Comparison of ENCODE assay signal across 9 mouse cellular contexts in the genomic region with DNA sequence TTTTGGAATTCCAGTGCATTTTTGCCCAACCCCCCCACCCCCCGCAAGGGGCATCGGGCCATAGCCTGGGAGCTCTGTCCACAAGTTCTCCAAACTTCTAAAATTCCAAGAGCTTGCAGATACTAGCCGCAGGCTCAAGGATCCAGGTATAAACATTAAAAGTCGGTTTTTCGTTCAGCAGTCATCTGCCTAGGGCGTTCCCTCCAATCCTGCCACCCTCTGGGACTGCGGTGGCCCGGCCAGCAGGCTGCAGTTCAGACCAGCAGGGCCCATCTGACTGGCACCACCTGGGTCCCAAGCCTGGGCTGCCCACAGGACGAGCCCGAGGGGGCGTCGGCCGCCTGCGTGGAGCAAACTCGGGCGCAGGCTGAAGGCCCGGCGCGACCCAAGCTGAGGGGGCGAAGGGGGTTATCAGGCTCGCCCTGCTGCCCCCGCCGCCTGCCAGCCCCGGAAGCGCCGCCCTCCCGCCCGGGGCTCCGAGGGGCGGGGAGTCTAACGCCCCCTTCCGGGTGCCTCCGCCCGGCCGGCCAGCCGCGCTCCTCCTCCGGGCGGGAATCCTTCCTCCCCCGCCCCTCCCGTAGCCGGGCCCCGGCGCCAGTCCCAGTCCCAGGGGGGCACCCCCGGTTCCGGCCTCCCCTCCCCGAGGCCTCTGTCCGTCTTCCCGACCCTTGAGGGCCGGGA. TPM values are rescaled to one million over a fixed set of nuclear protein-coding genes. Genes with fewer than 3 reads are reported as not detected.
A peak's percentile ranks its signal among the peaks of the same experiment; 100 is the strongest.
DNase-seq lines count a peak whose midpoint lies in the region; ATAC-seq and TF ChIP-seq lines count a peak whose summit lies in the region.
"Had no signal": no experiment of that assay in that cellular context is flagged by ENCODE, and none has a peak within 500 bp of the region (broad histone marks: within the 10 kb centered on the region; RNA-seq: fewer than 3 reads in every experiment).

No protein-coding gene starts in this region.

- no peaks in the 10 kb centered on the region for H3K9me3 ChIP-seq in heart, embryonic 12.5 days (replicated peaks)
- no peaks in the 10 kb centered on the region for H3K9me3 ChIP-seq in lung, embryonic 15.5 days

- no peaks in the 10 kb centered on the region for H3K36me3 ChIP-seq in heart, embryonic 12.5 days
- H3K36me3 ChIP-seq in lung, embryonic 15.5 days, result no peaks in the 10 kb centered on the region

- peak overlapping the region; percentile 86 for H3K4me2 ChIP-seq in heart, embryonic 12.5 days
- peak overlapping the region; percentile 62 for H3K4me2 ChIP-seq in lung, embryonic 15.5 days

- H3K27ac ChIP-seq in bone marrow, adult 2 months (ENCODE audit: control insufficient read depth, insufficient read depth, low read depth, low read length, poor library complexity), result peak overlapping the region; percentile 98
- peak overlapping the region; percentile 88 for H3K27ac ChIP-seq in heart, embryonic 12.5 days (ENCODE audit: poor library complexity, severe bottlenecking)
- peak overlapping the region; percentile 95 for H3K27ac ChIP-seq in lung, embryonic 15.5 days

- ATAC-seq in erythroblast, adult 5-6 weeks (replicated peaks; ENCODE audit: low FRiP score, poor library complexity, severe bottlenecking), result peak; percentile 38
- ATAC-seq in heart, embryonic 12.5 days (ENCODE audit: insufficient number of reproducible peaks, low FRiP score), result peak; percentile 85
- ATAC-seq in lung, embryonic 15.5 days (ENCODE audit: borderline replicate concordance, extremely low read depth, low FRiP score, low TSS enrichment), result peak; percentile 73

- peak; percentile 62 for DNase-seq in ES-CJ7 (ENCODE audit: low read depth, low spot score)
- DNase-seq in kidney, postnatal 10 days, result peak; percentile 93
- DNase-seq in retina, adult 2 months (ENCODE audit: low read depth, low spot score), result peak; percentile 76
- DNase-seq in urinary bladder, adult 18-20 months (ENCODE audit: low spot score in 2 of 2), result peak; percentile 77 to 89

- peak overlapping the region; percentile 94 for H3K4me3 ChIP-seq in bone marrow, adult 2 months (replicated peaks; ENCODE audit: control insufficient read depth, low read depth, low read length)
- H3K4me3 ChIP-seq in heart, embryonic 12.5 days, result peak overlapping the region; percentile 92
- H3K4me3 ChIP-seq in lung, embryonic 15.5 days, result peak overlapping the region; percentile 84

- WGBS in bone marrow, adult 2 months, result under 1% methylated on average over 48 of the region's 50 CpGs
- WGBS in heart, embryonic 12.5 days, result under 1% methylated on average over 47 of the region's 50 CpGs
- WGBS in lung, embryonic 15.5 days, result under 1% methylated on average over 50 of the region's 50 CpGs

- peaks cover 12% of the 10 kb centered on the region for H3K27me3 ChIP-seq in heart, embryonic 12.5 days (replicated peaks)
- no peaks in the 10 kb centered on the region for H3K27me3 ChIP-seq in lung, embryonic 15.5 days

- peaks cover 11% of the 10 kb centered on the region for H3K4me1 ChIP-seq in bone marrow, adult 2 months (ENCODE audit: control insufficient read depth, insufficient read depth, low read length)
- peaks cover 37% of the 10 kb centered on the region for H3K4me1 ChIP-seq in heart, embryonic 12.5 days (replicated peaks)
- peaks cover 27% of the 10 kb centered on the region for H3K4me1 ChIP-seq in lung, embryonic 15.5 days

- 0 out of 2 replicates have a peak, but pooled peaks have one; percentile 49 for TF ChIP-seq POLR2A in bone marrow, adult 2 months (IDR thresholded peaks at IDR 0.05; ENCODE audit: borderline replicate concordance, control insufficient read depth, low read depth, low read length)

- TF ChIP-seq CTCF in bone marrow, adult 2 months (IDR thresholded peaks at IDR 0.05; ENCODE audit: control insufficient read depth, insufficient read depth, low read length), result no peak

- peak overlapping the region; percentile 97 for H3K9ac ChIP-seq in heart, embryonic 12.5 days
- peak overlapping the region; percentile 95 for H3K9ac ChIP-seq in lung, embryonic 15.5 days

RNA-seq across cellular contexts. Expression of a gene that starts 5.7 kb away (rescaled TPM):
- polyA plus RNA-seq in bone marrow, adult 2 months (2011; ENCODE audit: insufficient read depth, insufficient read length, low replicate concordance, missing spikeins), result 14.6 and 16.9 TPM in 2 replicates
- total RNA-seq in erythroblast, adult 5-6 weeks (2015; ENCODE audit: low replicate concordance), result 16.1 and 17.1 TPM in 2 replicates
- total RNA-seq in erythroblast, adult 5-6 weeks (2017; ENCODE audit: low replicate concordance), result 4.4 and 6.1 TPM in 2 replicates
- polyA plus RNA-seq in heart, embryonic 12.5 days (2016; fragmentation: Nextera tagmentation; extraction: Ambion mirVana), result 18.0 and 19.9 TPM in 2 replicates
- 15.7 and 17.9 TPM in 2 replicates for polyA plus RNA-seq in lung, embryonic 15.5 days (2015; fragmentation: Nextera tagmentation; extraction: Ambion mirVana)

RNA-seq across cellular contexts. Expression of a gene that starts 33.3 kb away (rescaled TPM):
- 65.6 and 132 TPM in 2 replicates for polyA plus RNA-seq in bone marrow, adult 2 months (2011; ENCODE audit: insufficient read depth, insufficient read length, low replicate concordance, missing spikeins)
- total RNA-seq in erythroblast, adult 5-6 weeks (2015; ENCODE audit: low replicate concordance), result 231 and 288 TPM in 2 replicates
- 381 and 405 TPM in 2 replicates for total RNA-seq in erythroblast, adult 5-6 weeks (2017; ENCODE audit: low replicate concordance)
- 37.7 and 40.5 TPM in 2 replicates for polyA plus RNA-seq in heart, embryonic 12.5 days (2016; fragmentation: Nextera tagmentation; extraction: Ambion mirVana)
- polyA plus RNA-seq in lung, embryonic 15.5 days (2015; fragmentation: Nextera tagmentation; extraction: Ambion mirVana), result 30.4 and 34.3 TPM in 2 replicates

RNA-seq across cellular contexts. Expression of a gene that starts 36.1 kb away (rescaled TPM):
- 1.00 TPM in 1 of 2 replicates, not detected in the other for polyA plus RNA-seq in bone marrow, adult 2 months (2011; ENCODE audit: insufficient read depth, insufficient read length, low replicate concordance, missing spikeins)
- total RNA-seq in erythroblast, adult 5-6 weeks (2015; ENCODE audit: low replicate concordance), result not detected in 2 replicates
- not detected in 2 replicates for total RNA-seq in erythroblast, adult 5-6 weeks (2017; ENCODE audit: low replicate concordance)
- polyA plus RNA-seq in heart, embryonic 12.5 days (2016; fragmentation: Nextera tagmentation; extraction: Ambion mirVana), result 0.22 and 0.45 TPM in 2 replicates
- polyA plus RNA-seq in lung, embryonic 15.5 days (2015; fragmentation: Nextera tagmentation; extraction: Ambion mirVana), result 0.72 and 0.98 TPM in 2 replicates

RNA-seq across cellular contexts. Expression of a gene that starts 49.1 kb away (rescaled TPM):
- polyA plus RNA-seq in bone marrow, adult 2 months (2011; ENCODE audit: insufficient read depth, insufficient read length, low replicate concordance, missing spikeins), result not detected in 2 replicates
- total RNA-seq in erythroblast, adult 5-6 weeks (2015; ENCODE audit: low replicate concordance), result not detected in 2 replicates
- total RNA-seq in erythroblast, adult 5-6 weeks (2017; ENCODE audit: low replicate concordance), result 0.94 and 1.3 TPM in 2 replicates
- polyA plus RNA-seq in heart, embryonic 12.5 days (2016; fragmentation: Nextera tagmentation; extraction: Ambion mirVana), result 0.46 and 0.51 TPM in 2 replicates
- polyA plus RNA-seq in lung, embryonic 15.5 days (2015; fragmentation: Nextera tagmentation; extraction: Ambion mirVana), result 38.2 and 40.1 TPM in 2 replicates
- total RNA-seq: layer of hippocampus, adult 18-20 months had no signal

RNA-seq across cellular contexts. Expression of a gene that starts 52.7 kb away (rescaled TPM):
- polyA plus RNA-seq in bone marrow, adult 2 months (2011; ENCODE audit: insufficient read depth, insufficient read length, low replicate concordance, missing spikeins), result 3.0 and 6.7 TPM in 2 replicates
- total RNA-seq in erythroblast, adult 5-6 weeks (2015; ENCODE audit: low replicate concordance), result 0.84 TPM in 1 of 2 replicates, not detected in the other
- 2.0 and 3.1 TPM in 2 replicates for total RNA-seq in erythroblast, adult 5-6 weeks (2017; ENCODE audit: low replicate concordance)
- 17.0 and 18.3 TPM in 2 replicates for polyA plus RNA-seq in heart, embryonic 12.5 days (2016; fragmentation: Nextera tagmentation; extraction: Ambion mirVana)
- polyA plus RNA-seq in lung, embryonic 15.5 days (2015; fragmentation: Nextera tagmentation; extraction: Ambion mirVana), result 31.2 and 31.9 TPM in 2 replicates

Comparison
In these comparisons a context has a peak if more than half of its experiments do, and no peak if none do; other contexts are left out.
1. Peak in every context shown above with its lines: DNase-seq, ATAC-seq, H3K4me3 ChIP-seq and H3K27ac ChIP-seq.